Mouse (Mus musculus): Measurements from ENCODE around the gene Nosip.

DNA sequence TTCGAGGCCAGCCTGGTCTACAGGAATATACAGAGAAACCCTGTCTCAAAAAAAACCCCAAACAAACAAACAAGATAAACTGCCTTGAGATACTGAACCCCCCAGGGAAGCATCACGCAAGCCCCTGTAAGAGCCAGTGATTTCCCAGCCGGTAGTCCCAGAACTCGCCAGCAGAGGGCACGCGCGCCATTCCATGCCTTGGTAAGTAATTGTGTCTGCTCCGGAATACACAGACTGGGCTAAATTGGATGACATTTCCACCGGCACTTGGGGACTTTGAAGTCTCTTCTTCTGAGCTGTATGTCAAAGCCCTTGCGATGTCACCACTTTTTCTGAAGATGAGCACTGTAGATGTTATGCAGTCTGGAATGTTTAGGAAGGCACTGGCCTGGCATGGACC lies 17.6 kb downstream of the Nosip start:
- TF ChIP-seq CTCF (conservative IDR thresholded peaks at IDR 0.05; ENCODE audit: insufficient read depth, insufficient read length, low read depth, low read length) (peak; percentile 96), POLR2A (IDR thresholded peaks at IDR 0.05; ENCODE audit: low read depth, low read length) (no peak)
